Mouse (Mus musculus) hindbrain, embryonic 13.5 days (tissue): ENCODE results near the gene Sirt4. TPM values are rescaled to one million over a fixed set of nuclear protein-coding genes. Genes with fewer than 3 reads are reported as not detected.
"Not testable (repeated sequence)": the region's sequence is repeated elsewhere in the genome, so short reads cannot be mapped to it uniquely, and the experiment has no call there.

Experiments
- ATAC-seq: fragments of 200-750 bp; cut with Nextera tagmentation; 2 replicates; pipeline ENCODE4 v1.8.0; 2017; ENCODE audit warnings: moderate TSS enrichment; ENCODE audit not compliant: low FRiP score
- H3K27ac ChIP-seq: fragments of 300-500 bp; sonication (generic); 2 replicates; pipeline ENCODE4 v1.5.1; 2015; ENCODE audit warnings: inconsistent platforms, mild to moderate bottlenecking, moderate library complexity
- H3K27me3 ChIP-seq: fragments of 300-500 bp; sonication (generic); 2 replicates; pipeline ENCODE4 v1.6.1; 2015; ENCODE audit warnings: mild to moderate bottlenecking, inconsistent platforms
- H3K36me3 ChIP-seq: fragments of 300-500 bp; sonication (generic); 2 replicates; pipeline ENCODE4 v1.6.1; 2015; ENCODE audit warnings: mild to moderate bottlenecking, inconsistent platforms
- H3K4me1 ChIP-seq: fragments of 300-500 bp; sonication (generic); replicated peaks from 2 replicates; pipeline ENCODE4 v1.6.1; 2015; ENCODE audit warnings: inconsistent platforms
- H3K4me2 ChIP-seq: fragments of 300-500 bp; sonication (generic); 2 replicates; pipeline ENCODE4 v1.6.1; 2015; ENCODE audit warnings: inconsistent platforms, mild to moderate bottlenecking, moderate library complexity
- H3K4me3 ChIP-seq: fragments of 300-500 bp; sonication (generic); 2 replicates; pipeline ENCODE4 v1.5.1; 2015; ENCODE audit warnings: mild to moderate bottlenecking, inconsistent platforms
- H3K9ac ChIP-seq: fragments of 300-500 bp; sonication (generic); 2 replicates; pipeline ENCODE4 v1.6.1; 2015; ENCODE audit warnings: mild to moderate bottlenecking, inconsistent platforms
- H3K9me3 ChIP-seq: fragments of 300-500 bp; sonication (generic); 2 replicates; pipeline ENCODE4 v1.6.1; 2016; ENCODE audit warnings: inconsistent platforms
- WGBS: fragments of 180-500 bp; shearing (Covaris S2); methylation state at CpG from one replicate; pipeline ENCODE4 v1.1.7; 2015; 5-methylcytosine and 5-hydroxymethylcytosine counted together
- polyA plus RNA-seq: library from polyadenylated mRNA; unstranded; fragments of >200 nt; fragmentation: Nextera tagmentation; extraction: Ambion mirVana; gene quantifications from 2 replicates; pipeline ENCODE4 v1.2.1, GENCODE M21; 2015

Sirt4 gene
- polyA plus RNA-seq, 1 experiment from 2014 or later = 30.0 TPM

- 61% methylated on average over 9 of the region's 9 CpGs for WGBS
- no peak overlapping the region for H3K27ac ChIP-seq
- no peak for ATAC-seq
- no peaks in the 10 kb centered on the region for H3K27me3 ChIP-seq
- peaks cover 2% of the 10 kb centered on the region; the same call in 1 of the 2 replicates for H3K4me1 ChIP-seq
- no peak overlapping the region for H3K4me3 ChIP-seq
- H3K4me2 ChIP-seq = no peak overlapping the region
- H3K9me3 ChIP-seq = no peaks in the 10 kb centered on the region
- H3K9ac ChIP-seq = no peak overlapping the region
- no peaks in the 10 kb centered on the region for H3K36me3 ChIP-seq
Measured at GRCm38 (mm10) chr5:115498307-115499240, 14.0 kb upstream of the Sirt4 start.

DNA sequence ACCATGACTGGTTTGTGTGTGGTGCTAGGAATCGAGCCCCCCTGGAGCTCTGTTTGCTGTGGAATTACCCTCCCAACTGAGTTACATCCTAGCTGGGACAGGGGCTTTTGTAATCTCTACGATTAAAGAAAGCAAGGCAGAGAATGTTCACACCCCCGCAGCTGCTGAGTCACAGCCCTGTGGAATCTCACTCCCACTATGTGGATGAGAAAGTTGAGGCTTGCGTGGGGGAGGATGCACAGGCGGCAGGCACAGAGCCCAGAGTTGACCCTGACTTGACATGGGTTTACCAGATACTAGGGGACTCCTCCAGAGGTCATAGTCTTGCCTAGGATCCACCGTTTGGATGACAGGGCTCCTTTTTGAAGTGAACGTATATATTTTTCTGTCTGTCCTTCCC is 12.5 kb upstream of the Sirt4 start:
- 73% methylated on average over 7 of the region's 7 CpGs for WGBS
- Histone ChIP-seq H3K4me2 (no peak overlapping the region), H3K9ac (no peak overlapping the region), H3K9me3 (no peaks in the 10 kb centered on the region), H3K4me1 (peaks cover 5% of the 10 kb centered on the region), H3K4me3 (no peak overlapping the region), H3K27me3 (no peaks in the 10 kb centered on the region), H3K36me3 (no peaks in the 10 kb centered on the region), H3K27ac (no peak overlapping the region)
- no peak for ATAC-seq

- not testable (repeated sequence) for H3K27ac ChIP-seq, H3K4me3 ChIP-seq, H3K9ac ChIP-seq, H3K27me3 ChIP-seq, H3K36me3 ChIP-seq, H3K9me3 ChIP-seq, H3K4me2 ChIP-seq, ATAC-seq
- H3K4me1 ChIP-seq = peaks cover 20% of the 10 kb centered on the region
- 76% methylated on average over 3 of the region's 3 CpGs for WGBS
Measured at GRCm38 (mm10) chr5:115495618-115496017, 11.1 kb upstream of the Sirt4 start.

DNA sequence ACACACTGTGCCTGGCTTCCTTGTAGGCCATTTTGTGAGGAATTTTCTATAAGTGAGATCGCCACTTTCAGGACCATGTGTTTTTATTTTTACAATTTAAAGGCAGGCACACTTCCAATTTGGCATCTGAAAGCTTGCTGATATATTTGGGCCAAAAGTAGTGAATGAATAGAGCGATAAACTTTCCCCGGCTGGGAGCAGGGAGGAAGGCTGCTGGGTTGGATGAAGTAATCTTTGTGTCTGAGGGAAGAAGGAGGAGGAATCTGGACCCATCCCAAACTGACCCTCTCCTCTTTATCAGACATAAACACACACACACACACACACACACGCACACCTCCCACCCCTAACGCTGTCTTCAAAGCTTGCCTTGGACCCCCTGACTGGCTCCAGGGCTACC is 8.9 kb upstream of the Sirt4 start:
- no peaks in the 10 kb centered on the region for H3K36me3 ChIP-seq
- H3K27me3 ChIP-seq = no peaks in the 10 kb centered on the region
- H3K4me1 ChIP-seq = peaks cover 21% of the 10 kb centered on the region
- no peak overlapping the region for H3K9ac ChIP-seq
- 66% methylated on average over 5 of the region's 5 CpGs for WGBS
- H3K4me2 ChIP-seq = no peak overlapping the region
- no peak for ATAC-seq
- no peaks in the 10 kb centered on the region for H3K9me3 ChIP-seq
- H3K27ac ChIP-seq = no peak overlapping the region
- no peak overlapping the region for H3K4me3 ChIP-seq

DNA sequence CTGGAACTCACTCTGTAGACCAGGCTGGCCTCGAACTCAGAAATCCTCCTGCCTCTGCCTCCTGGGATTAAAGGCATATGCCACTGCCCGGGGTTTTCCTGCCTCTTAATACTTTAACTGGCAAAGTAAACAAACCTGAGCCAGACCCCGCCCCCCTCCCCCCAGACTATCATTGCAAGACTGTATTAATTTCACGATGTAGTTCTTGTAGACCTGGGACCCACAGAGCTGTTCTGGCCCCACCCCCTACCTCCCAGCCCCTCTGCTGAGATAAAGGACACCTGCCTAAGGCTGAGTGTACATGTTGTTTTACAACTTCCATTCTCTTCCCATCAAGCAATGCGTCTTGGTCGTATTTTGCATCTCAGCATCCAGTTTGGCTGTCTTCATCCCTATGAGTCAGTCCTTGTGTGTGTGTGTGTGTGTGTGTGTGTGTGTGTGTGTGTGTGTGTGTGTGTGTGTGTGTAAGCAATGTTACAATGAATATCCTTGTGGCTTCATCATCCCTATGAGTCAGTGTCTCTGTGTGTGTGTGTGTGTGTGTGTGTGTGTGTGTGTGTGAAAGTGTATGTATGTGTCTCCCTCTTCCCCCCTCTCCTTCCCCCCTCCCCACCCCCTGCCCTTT is 8.3 kb upstream of the Sirt4 start:
- no peak overlapping the region for H3K9ac ChIP-seq
- H3K9me3 ChIP-seq = no peaks in the 10 kb centered on the region
- H3K4me3 ChIP-seq = no peak overlapping the region
- no peak for ATAC-seq
- H3K4me2 ChIP-seq = no peak overlapping the region
- H3K27ac ChIP-seq = no peak overlapping the region
- H3K4me1 ChIP-seq = peaks cover 21% of the 10 kb centered on the region
- H3K27me3 ChIP-seq = no peaks in the 10 kb centered on the region
- 77% methylated on average over 6 of the region's 6 CpGs for WGBS
- no peaks in the 10 kb centered on the region for H3K36me3 ChIP-seq

DNA sequence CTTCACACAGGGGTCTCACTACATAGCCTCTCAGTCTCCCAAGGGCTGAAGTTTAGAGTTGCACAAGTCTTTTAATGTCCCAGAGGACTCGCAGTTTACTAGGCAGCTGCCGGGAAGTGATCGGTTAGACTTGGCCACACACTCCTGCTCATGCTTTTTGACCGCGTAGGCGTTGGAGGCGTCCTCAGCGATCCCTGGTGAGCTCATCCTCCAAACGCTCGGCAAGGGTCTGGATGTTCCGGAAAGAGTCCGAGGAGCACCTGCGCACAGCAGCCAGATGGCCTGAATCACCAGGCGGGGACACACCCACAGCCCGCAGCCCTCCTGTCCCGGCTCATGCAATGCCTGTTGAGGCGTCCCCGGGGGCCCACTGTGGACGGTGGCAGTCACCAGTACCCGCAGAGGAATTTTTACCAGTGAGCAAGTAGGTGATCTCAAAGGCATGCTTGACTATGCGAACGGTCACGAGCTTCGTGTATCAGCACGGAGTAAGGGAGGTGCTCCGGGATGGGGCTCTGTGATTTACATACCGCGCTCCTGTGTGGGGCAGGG is 7.3 kb upstream of the Sirt4 start:
- ATAC-seq = no peak
- Histone ChIP-seq H3K36me3 (no peaks in the 10 kb centered on the region), H3K9ac (peak overlapping the region; percentile 68), H3K27me3 (no peaks in the 10 kb centered on the region), H3K27ac (no peak overlapping the region; the same call in 1 of the 2 replicates), H3K9me3 (no peaks in the 10 kb centered on the region), H3K4me2 (peak overlapping the region; percentile 70), H3K4me3 (peak overlapping the region; percentile 28), H3K4me1 (peaks cover 21% of the 10 kb centered on the region)
- 5% methylated on average over 28 of the region's 28 CpGs for WGBS

GRCm38 (mm10) chr5:115491076-115491475 is 6.6 kb upstream of the Sirt4 start:
- Histone ChIP-seq H3K4me3 (no peak overlapping the region), H3K27ac (no peak overlapping the region; the same call in 1 of the 2 replicates), H3K4me2 (peak overlapping the region; percentile 70), H3K9ac (no peak overlapping the region), H3K36me3 (no peaks in the 10 kb centered on the region), H3K4me1 (peaks cover 21% of the 10 kb centered on the region), H3K27me3 (no peaks in the 10 kb centered on the region), H3K9me3 (no peaks in the 10 kb centered on the region)
- 34% methylated on average over 5 of the region's 5 CpGs for WGBS
- no peak for ATAC-seq

GRCm38 (mm10) chr5:115490638-115491000 is 6.1 kb upstream of the Sirt4 start:
- peak overlapping the region; percentile 100 for H3K27ac ChIP-seq
- no peak overlapping the region for H3K9ac ChIP-seq
- peaks cover 21% of the 10 kb centered on the region for H3K4me1 ChIP-seq
- no peaks in the 10 kb centered on the region for H3K9me3 ChIP-seq
- no peak for ATAC-seq
- H3K27me3 ChIP-seq = no peaks in the 10 kb centered on the region
- no peaks in the 10 kb centered on the region for H3K36me3 ChIP-seq
- 12% methylated on average over 8 of the region's 8 CpGs for WGBS
- H3K4me2 ChIP-seq = peak overlapping the region; percentile 70
- no peak overlapping the region for H3K4me3 ChIP-seq

- WGBS = under 1% methylated on average over 50 of the region's 50 CpGs
- H3K4me2 ChIP-seq = peak overlapping the region; percentile 70
- ATAC-seq = peak; percentile 78
Measured at GRCm38 (mm10) chr5:115489699-115490637, 5.4 kb upstream of the Sirt4 start.

DNA sequence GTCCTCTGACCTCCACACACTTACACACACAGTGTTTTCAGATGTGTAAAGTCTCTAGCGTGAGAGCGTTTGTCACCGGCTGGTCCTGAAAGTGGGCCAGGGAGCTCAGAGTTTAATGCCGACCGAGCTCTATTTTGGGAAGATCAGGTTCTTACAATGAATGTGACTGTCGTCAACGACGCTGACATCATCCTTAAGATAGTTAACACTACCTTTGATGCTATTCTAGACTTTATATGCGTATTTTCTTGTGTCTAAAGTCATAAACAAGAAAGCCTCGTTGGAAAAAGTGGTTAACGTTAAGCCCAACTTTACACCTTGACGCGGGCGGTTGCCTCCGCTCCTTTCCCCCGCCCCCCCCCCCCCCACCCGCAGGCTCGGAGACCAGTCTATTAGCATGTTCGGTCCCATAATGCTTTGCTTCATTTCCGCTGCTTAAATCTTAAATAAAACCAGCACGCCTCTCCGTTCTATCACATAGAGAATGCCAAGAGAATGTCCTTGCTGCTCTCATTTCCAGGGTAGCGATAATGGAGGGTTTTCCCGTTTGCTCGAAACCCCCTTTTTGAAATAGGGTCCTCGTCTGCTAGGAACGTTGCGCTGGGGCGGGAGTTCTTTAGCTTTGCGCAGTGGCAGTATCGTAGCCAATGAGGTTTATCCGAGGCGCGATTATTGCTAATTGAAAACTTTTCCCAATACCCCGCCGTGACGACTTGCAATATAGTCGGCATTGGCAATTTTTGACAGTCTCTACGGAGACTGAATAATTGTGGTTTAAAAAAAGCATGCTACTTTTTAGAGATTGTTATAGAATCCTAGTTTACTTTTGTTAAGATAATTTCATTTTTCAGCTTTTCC is 4.5 kb upstream of the Sirt4 start:
- H3K9me3 ChIP-seq = no peaks in the 10 kb centered on the region
- ATAC-seq = peak; percentile 70
- H3K27ac ChIP-seq = peak overlapping the region; percentile 100
- WGBS = 1% methylated on average over 39 of the region's 39 CpGs
- peak overlapping the region; percentile 43 for H3K4me3 ChIP-seq
- no peaks in the 10 kb centered on the region for H3K36me3 ChIP-seq
- H3K4me2 ChIP-seq = peak overlapping the region; percentile 70
- peaks cover 27% of the 10 kb centered on the region for H3K4me1 ChIP-seq
- peak overlapping the region; percentile 84 for H3K9ac ChIP-seq
- no peaks in the 10 kb centered on the region for H3K27me3 ChIP-seq

More at GRCm38 (mm10) chr5:115489699-115490637, 5.4 kb upstream of the Sirt4 start:
- Histone ChIP-seq H3K4me1 (peaks cover 22% of the 10 kb centered on the region), H3K9me3 (no peaks in the 10 kb centered on the region), H3K27ac (peak overlapping the region; percentile 100), H3K27me3 (no peaks in the 10 kb centered on the region), H3K4me3 (peak overlapping the region; percentile 43), H3K36me3 (no peaks in the 10 kb centered on the region), H3K9ac (peak overlapping the region; percentile 84)
